Mouse (Mus musculus) liver, adult (tissue): ENCODE data around the gene Kdm4a.

Experiments used
- GATA4 ChIP-seq: IDR thresholded peaks from 2 replicates; pipeline ENCODE4 v1.6.1; 2014; ENCODE audit warnings: mild to moderate bottlenecking, low read length; ENCODE audit not compliant: insufficient replicate concordance

Gene Kdm4a

DNA sequence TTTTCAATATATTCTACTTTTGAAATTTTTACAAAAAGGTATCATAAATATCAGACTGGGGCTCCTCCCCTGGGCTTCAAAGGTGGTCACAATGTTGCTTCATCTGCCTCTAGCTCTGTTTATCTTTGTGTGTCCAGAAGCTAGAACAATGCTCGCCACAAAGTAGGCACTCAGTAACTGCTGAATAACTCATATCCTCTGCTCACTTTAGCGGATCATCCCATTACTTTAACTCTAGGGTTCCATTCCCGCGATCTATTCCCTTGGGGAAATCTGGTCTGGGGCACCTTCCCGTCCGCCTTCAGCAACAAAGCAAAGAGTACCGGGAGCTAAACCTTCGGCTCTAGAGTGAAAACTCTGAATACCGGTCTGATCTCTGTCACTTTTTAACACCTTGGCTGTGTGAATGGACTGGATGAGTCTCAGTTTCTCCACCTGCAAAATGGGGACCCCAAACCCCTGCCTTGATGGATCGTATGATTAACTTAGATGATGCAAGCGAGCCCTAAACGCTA lies 834 bp downstream of the Kdm4a start:
- no peak for TF ChIP-seq GATA4

GRCm38 (mm10) chr4:118172461-118172860 lies 7.4 kb downstream of the Kdm4a start:
- no peak for TF ChIP-seq GATA4

- TF ChIP-seq GATA4, result no peak
Measured at GRCm38 (mm10) chr4:118171006-118171405, 8.8 kb downstream of the Kdm4a start.

- TF ChIP-seq GATA4, result no peak
Measured at GRCm38 (mm10) chr4:118162123-118162522, 17.7 kb downstream of the Kdm4a start.

- TF ChIP-seq GATA4, result no peak
Measured at GRCm38 (mm10) chr4:118157666-118158065, 22.2 kb downstream of the Kdm4a start.

DNA sequence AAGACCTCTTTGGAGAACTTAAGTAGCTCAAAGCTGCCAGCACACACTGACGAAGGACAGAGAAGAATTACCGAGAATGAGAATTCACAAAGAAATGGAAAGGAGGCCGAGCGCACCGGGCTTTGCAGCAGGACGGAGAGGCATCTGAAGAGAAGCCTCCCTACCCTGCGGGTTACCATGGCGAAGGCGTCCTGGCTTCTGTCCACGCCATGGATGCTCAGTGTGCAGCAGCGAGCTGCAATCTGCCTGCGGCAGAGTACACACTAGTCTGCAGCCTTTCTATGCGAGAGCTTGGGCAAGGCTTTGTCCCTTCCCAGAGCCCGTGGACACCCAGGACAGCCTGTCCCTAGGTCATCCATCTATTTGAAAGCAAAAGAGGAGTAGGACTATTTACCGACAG lies 23.3 kb downstream of the Kdm4a start:
- no peak for TF ChIP-seq GATA4

GRCm38 (mm10) chr4:118154889-118155288 lies 25.0 kb downstream of the Kdm4a start:
- TF ChIP-seq GATA4, result no peak

DNA sequence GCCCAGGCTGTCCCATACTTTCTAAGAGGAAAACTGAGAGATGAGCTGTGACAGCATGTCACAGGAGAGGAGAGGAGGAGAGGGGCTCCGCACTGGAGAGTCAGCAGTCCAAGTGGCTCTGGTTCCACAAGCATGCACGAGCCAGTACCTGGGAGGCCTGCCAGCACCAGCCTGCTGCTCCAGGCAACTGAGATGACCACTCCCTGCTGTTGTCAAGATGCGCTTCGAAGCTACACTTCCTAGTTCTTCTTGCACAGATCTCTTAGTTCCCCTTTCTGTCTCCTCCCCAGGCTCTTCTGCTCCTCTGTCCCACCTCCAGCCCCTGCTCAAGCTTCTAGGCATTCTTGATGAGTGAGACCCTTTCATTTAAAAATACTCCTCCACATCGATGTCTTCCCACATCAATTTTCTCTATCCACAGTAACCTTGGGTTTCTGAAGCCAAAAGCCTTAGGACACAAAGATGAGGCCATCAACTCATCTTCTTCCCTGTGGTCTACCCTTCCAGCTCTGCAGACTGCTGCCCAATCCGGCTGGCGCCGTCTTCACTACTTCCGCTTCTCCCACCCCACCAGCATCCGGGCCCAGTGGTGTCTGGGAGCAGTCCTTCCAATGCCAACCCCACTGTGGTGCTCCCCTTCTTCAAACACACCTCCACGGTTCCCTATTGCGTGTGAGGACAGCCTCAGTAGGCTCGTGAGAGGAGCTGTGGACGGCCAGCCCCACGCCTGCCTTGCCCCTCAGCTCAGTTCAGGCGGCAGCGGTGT lies 27.6 kb downstream of the Kdm4a start:
- TF ChIP-seq GATA4, result no peak

- no peak for TF ChIP-seq GATA4
Measured at GRCm38 (mm10) chr4:118150804-118151203, 29.0 kb downstream of the Kdm4a start.

DNA sequence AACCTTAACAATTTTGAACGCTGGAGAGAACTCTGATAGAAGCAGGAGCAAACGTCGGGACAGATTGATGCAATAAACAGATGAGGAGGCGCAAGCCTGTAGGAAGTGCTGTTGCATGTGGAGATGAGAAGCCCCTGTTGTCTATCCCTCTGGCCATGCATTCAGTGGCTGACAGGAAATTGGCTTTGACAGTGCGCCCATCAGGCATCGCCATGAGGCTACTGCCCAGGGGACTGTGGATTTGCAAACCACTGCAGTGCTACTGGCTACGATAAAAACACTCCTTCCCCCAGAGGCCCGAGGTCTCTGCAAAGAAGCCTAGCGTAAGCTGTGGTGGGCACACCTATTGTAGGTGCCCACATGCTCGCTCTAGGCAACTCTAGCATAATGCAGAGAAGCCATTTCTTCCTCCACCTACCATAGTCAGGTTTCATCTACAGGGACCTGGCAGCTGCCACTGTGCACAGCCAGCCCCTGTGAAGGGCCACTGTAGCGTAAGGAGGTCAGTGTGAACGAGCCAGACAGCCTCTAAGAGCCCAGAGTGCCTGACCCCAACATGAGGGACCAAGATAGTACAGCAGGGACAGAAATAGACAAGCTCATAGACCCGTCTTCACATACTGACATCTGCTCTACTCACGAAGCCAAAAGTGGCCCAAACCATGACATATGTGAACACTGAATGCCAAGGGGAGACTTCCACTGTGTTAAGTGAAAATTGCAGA lies 29.7 kb downstream of the Kdm4a start:
- no peak for TF ChIP-seq GATA4

GRCm38 (mm10) chr4:118149055-118149576 lies 30.7 kb downstream of the Kdm4a start:
- TF ChIP-seq GATA4, result no peak

GRCm38 (mm10) chr4:118148317-118148687 lies 31.5 kb downstream of the Kdm4a start:
- TF ChIP-seq GATA4, result no peak

DNA sequence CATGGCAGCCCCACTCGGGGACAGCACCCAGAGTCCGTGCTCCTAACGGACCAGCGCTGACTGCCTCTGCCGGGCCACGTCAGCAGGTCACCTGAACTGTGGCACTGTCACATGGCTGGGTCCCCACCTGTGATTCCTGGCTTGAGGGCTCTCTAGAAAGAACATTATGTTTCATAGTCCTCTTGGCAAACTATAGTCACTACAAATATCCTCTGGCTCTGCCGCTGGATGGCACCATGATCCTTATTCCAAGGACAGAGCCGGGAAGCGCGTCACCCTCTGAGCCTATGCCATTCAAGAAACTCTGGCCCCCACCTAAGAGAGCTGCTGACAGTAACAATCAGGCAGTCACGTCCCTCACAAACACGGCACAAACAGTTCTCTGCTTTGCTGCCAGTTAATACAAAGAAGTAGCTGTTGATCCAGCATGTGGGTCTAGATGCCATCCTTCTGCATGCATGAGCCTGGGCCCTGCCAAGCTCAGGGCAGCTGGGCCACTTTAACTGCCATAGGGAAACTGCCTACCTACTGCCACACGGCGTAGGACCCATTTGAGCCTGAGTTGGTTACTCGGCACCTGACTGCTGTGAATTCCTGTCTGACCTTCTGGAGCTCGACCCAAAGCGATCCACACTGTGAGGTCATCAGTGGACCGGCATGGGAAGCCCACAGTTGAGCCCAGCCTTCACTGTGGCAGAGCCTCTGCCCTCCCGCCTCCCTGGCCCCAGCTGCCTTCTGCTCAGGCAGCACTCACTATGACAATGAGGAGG lies 32.1 kb downstream of the Kdm4a start:
- no peak for TF ChIP-seq GATA4

DNA sequence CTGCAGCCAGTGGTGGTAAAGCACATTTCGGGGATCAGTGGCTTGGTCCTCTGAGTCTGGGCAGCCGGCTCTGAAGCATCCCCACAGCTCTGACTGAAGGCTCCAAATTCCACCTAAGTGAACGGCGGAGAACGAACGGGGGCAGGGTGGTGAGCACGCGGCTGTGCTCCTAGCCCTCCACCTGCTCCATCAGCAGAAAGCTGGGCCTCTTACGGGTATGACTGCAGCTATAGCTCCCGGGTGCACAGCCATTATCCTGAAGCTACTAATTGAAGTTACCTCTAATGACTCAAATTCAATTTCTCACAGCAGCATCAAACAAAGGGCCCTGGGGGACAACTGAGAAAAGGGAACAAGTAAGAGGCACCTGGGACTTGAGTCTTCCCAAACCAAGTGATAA lies 32.8 kb downstream of the Kdm4a start:
- TF ChIP-seq GATA4, result no peak

DNA sequence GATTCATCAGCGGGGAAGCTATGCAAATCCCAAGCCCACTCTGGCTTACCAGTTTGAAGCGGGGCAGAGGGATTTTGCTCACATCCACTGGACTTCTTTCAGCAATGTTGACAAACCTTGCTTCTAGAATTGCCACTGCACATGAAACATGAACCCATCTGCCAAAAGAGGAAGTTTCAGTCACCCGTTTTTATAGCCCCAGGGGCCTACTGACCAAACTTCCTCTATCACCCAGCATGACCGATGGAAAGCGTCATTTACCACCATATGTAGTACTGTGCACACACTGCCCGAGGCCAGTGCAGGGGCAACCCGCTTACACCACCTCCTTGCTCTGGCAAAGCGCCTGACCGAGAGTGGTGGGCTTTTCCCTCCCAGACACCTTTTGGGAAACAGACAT lies 35.5 kb downstream of the Kdm4a start:
- no peak for TF ChIP-seq GATA4
